Mouse (Mus musculus): ENCODE results near the gene Uaca. TPM values are rescaled to one million over a fixed set of nuclear protein-coding genes. Genes with fewer than 3 reads are reported as not detected.

Uaca gene
- total and polyA plus RNA-seq, 3 experiments: 0.17 to 0.34 TPM; not detected in 1

DNA sequence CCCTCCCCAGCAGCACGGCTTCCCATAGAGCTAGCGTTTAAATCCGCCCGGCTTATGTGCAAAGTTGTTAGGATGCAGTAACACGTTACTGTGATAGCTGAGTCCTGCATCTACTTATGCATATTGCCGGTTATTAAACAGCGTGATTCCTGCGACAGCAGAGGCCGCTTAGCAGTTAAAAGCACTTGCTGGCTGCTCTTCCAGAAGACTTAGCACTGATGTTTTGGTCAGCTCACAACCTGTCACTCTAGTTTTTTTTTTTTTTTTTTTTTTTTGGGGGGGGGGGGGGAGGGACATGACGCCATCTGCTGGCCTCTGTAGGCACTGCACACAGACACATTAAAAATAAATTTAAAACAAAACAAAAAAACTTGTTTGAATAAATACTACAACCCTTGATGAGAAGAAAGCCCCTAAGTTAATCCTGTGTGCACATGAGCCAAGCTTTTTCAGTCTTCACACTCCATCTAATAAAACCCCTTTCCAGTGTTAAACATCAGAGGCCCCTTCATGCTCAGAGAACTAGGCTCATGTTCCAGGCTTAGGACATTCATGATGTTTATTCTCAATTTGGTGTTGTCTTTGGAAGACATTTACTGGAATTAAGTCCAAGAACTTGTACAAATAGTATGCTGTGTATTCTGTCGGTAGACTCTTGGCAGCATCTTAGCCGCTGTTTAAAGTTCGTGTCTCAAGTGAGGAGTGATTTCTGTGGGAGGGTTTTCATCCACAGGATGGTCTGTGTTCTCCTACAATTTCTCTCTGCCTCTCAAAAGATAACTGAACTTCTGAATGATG, 79.1 kb downstream of the Uaca start:
- Histone ChIP-seq H3K27ac (ENCODE audit: insufficient read depth, low read depth) (no peak overlapping the region), H3K4me3 (replicated peaks in 1 of 3; ENCODE audit: low read depth in 2 of 3, low read length in 2 of 3, poor library complexity in 1 of 3) (no peak overlapping the region), H3K9me3 (replicated peaks; ENCODE audit: low read length) (no peaks in the 10 kb centered on the region), H3K4me2 (ENCODE audit: insufficient read depth, low read depth, poor library complexity, severe bottlenecking) (no peak overlapping the region), H3K4me1 (ENCODE audit: control insufficient read depth in 1 of 2, insufficient read depth in 2 of 2) (peaks cover 4 to 9% of the 10 kb centered on the region in 2 experiments; a peak in 3 of 4 replicates), H3K9ac (ENCODE audit: insufficient read depth, low read depth) (no peak overlapping the region), H3K36me3 (replicated peaks in 1 of 2; ENCODE audit: control insufficient read depth in 1 of 2, insufficient read depth in 1 of 2, low read length in 1 of 2) (no peaks in the 10 kb centered on the region), H3K79me2 (replicated peaks; ENCODE audit: control insufficient read depth, extremely low read depth, insufficient read depth, poor library complexity, severe bottlenecking) (no peaks in the 10 kb centered on the region), H3K27me3 (replicated peaks) (peaks cover 2% of the 10 kb centered on the region)
- in situ Hi-C loops (cut with MboI; ENCODE audit: low pct_ligation_motif_present, low pct_unique_long_range_greater_than_20kb, low sequenced_read_pairs) (no loop called here), dilution Hi-C loops (cut with MboI; ENCODE audit: extremely low pct_ligation_motif_present, extremely low pct_unique_long_range_greater_than_20kb, low sequenced_read_pairs) (no loop called here)
- no peak for DNase-seq (ENCODE audit: extremely low read depth)
- no peak for TF ChIP-seq POLR2AphosphoS2 (IDR thresholded peaks at IDR 0.05; ENCODE audit: low read depth, low read length)
- TF ChIP-seq ZNF384 (IDR thresholded peaks at IDR 0.05; ENCODE audit: low read depth, low read length): peak; percentile 60; the same call in 1 of the 2 replicates
- no peak for TF ChIP-seq ZC3H11A (IDR thresholded peaks at IDR 0.05; ENCODE audit: low read depth, low read length)
- TF ChIP-seq CTCF (conservative IDR thresholded peaks at IDR 0.05 in 1 of 2, IDR thresholded peaks at IDR 0.05 in 1 of 2; ENCODE audit: low read depth in 2 of 2, low read length in 2 of 2): peak; percentile 13 to 24; a peak in 1 of 4 replicates
- no peak for TF ChIP-seq EP300 (IDR thresholded peaks at IDR 0.05; ENCODE audit: low read length)

DNA sequence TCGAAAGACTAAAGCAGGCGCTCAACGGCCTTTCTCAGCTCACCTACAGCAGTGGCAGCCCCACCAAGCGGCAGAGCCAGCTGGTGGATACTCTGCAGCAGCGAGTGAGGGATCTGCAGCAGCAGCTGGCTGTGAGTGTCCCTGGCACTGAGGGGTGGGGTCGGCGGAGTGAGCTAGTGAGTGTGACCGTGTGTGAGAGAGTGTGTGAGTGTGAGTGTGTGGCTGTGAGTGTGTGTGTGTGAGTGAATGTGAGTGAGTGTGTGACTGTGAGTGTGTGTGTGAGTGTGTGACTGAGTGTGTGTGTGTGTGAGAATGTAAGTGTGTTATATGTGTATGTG, 79.7 kb downstream of the Uaca start:
- H3K4me2 ChIP-seq (ENCODE audit: insufficient read depth, low read depth, poor library complexity, severe bottlenecking): no peak overlapping the region
- no peak overlapping the region for H3K9ac ChIP-seq (ENCODE audit: insufficient read depth, low read depth)
- H3K9me3 ChIP-seq (replicated peaks; ENCODE audit: low read length): no peaks in the 10 kb centered on the region
- H3K79me2 ChIP-seq (replicated peaks; ENCODE audit: control insufficient read depth, extremely low read depth, insufficient read depth, poor library complexity, severe bottlenecking): no peaks in the 10 kb centered on the region
- H3K36me3 ChIP-seq (replicated peaks in 1 of 2; ENCODE audit: control insufficient read depth in 1 of 2, insufficient read depth in 1 of 2, low read length in 1 of 2): no peaks in the 10 kb centered on the region
- dilution Hi-C loops (cut with MboI; ENCODE audit: extremely low pct_ligation_motif_present, extremely low pct_unique_long_range_greater_than_20kb, low sequenced_read_pairs): no loop called here
- peaks cover 4 to 9% of the 10 kb centered on the region in 2 experiments; a peak in 3 of 4 replicates for H3K4me1 ChIP-seq (ENCODE audit: control insufficient read depth in 1 of 2, insufficient read depth in 2 of 2)
- TF ChIP-seq EP300 (IDR thresholded peaks at IDR 0.05; ENCODE audit: low read length): no peak
- TF ChIP-seq RAD21 (IDR thresholded peaks at IDR 0.05; ENCODE audit: low read depth, low read length): no peak
- no peak for TF ChIP-seq PAX5 (IDR thresholded peaks at IDR 0.05; ENCODE audit: low read length)
- no peak for TF ChIP-seq SIN3A (IDR thresholded peaks at IDR 0.05; ENCODE audit: low read length)
- no peak for TF ChIP-seq UBTF (IDR thresholded peaks at IDR 0.05; ENCODE audit: low read depth, low read length)
- TF ChIP-seq MAFK (IDR thresholded peaks at IDR 0.05; ENCODE audit: insufficient replicate concordance, low read length): no peak
- TF ChIP-seq USF1 (IDR thresholded peaks at IDR 0.05; ENCODE audit: low read depth, low read length): no peak
- TF ChIP-seq ZMIZ1 (IDR thresholded peaks at IDR 0.05; ENCODE audit: low read depth, low read length): no peak
- TF ChIP-seq ELF1 (IDR thresholded peaks at IDR 0.05; ENCODE audit: low read depth, low read length): no peak
- no peak for TF ChIP-seq CHD2 (IDR thresholded peaks at IDR 0.05; ENCODE audit: low read length)
- no peak for TF ChIP-seq GABPA (IDR thresholded peaks at IDR 0.05; ENCODE audit: insufficient replicate concordance, low read depth, low read length)
- TF ChIP-seq CTCF (conservative IDR thresholded peaks at IDR 0.05 in 1 of 2, IDR thresholded peaks at IDR 0.05 in 1 of 2; ENCODE audit: low read depth in 2 of 2, low read length in 2 of 2): no peak
- no peak for TF ChIP-seq RCOR1 (conservative IDR thresholded peaks at IDR 0.05; ENCODE audit: low read depth, low read length)
- H3K27ac ChIP-seq (ENCODE audit: insufficient read depth, low read depth): no peak overlapping the region
- in situ Hi-C loops (cut with MboI; ENCODE audit: low pct_ligation_motif_present, low pct_unique_long_range_greater_than_20kb, low sequenced_read_pairs): no loop called here
- peaks cover 2% of the 10 kb centered on the region for H3K27me3 ChIP-seq (replicated peaks)
- no peak for DNase-seq (ENCODE audit: extremely low read depth)
- H3K4me3 ChIP-seq (replicated peaks in 1 of 3; ENCODE audit: low read depth in 2 of 3, low read length in 2 of 3, poor library complexity in 1 of 3): no peak overlapping the region
